Mouse (Mus musculus) limb, embryonic 14.5 days (tissue): ENCODE data around the gene Slc36a4. TPM values are rescaled to one million over a fixed set of nuclear protein-coding genes. Genes with fewer than 3 reads are reported as not detected.

Experiments used
- ATAC-seq: fragments of 200-750 bp; cut with Nextera tagmentation; 2 replicates; pipeline ENCODE4 v1.8.0; 2017; ENCODE audit warnings: low read depth, moderate number of reproducible peaks, moderate TSS enrichment; ENCODE audit not compliant: low FRiP score
- DNase-seq: peaks from one replicate; pipeline ENCODE4 v3.0.0-alpha.2; 2015; ENCODE audit warnings: low spot score
- H3K27ac ChIP-seq: fragments of 300-500 bp; sonication (generic); replicated peaks from 2 replicates; pipeline ENCODE4 v1.5.1; 2014; ENCODE audit warnings: low read depth, mild to moderate bottlenecking, low read length, moderate library complexity, mixed read lengths
- H3K27me3 ChIP-seq: fragments of 300-500 bp; sonication (generic); 2 replicates; pipeline ENCODE4 v1.6.1; 2014; ENCODE audit warnings: low read length, mixed read lengths; ENCODE audit not compliant: control insufficient read depth, insufficient read depth
- H3K36me3 ChIP-seq: fragments of 300-500 bp; sonication (generic); 2 replicates; pipeline ENCODE4 v1.6.1; 2014; ENCODE audit warnings: mild to moderate bottlenecking, low read length, moderate library complexity, mixed read lengths; ENCODE audit not compliant: control insufficient read depth, insufficient read depth
- H3K4me1 ChIP-seq: fragments of 300-500 bp; sonication (generic); 2 replicates; pipeline ENCODE4 v1.6.1; 2014; ENCODE audit warnings: antibody characterized with exemption, low read length, mixed read lengths; ENCODE audit not compliant: control insufficient read depth, insufficient read depth
- H3K4me2 ChIP-seq: fragments of 300-500 bp; sonication (generic); replicated peaks from 2 replicates; pipeline ENCODE4 v1.6.1; 2014; ENCODE audit warnings: low read depth, mild to moderate bottlenecking, low read length, moderate library complexity; ENCODE audit not compliant: severe bottlenecking
- H3K4me3 ChIP-seq: fragments of 300-500 bp; sonication (generic); replicated peaks from 2 replicates; pipeline ENCODE4 v1.5.1; 2014; ENCODE audit warnings: low read length
- H3K9ac ChIP-seq: fragments of 300-500 bp; sonication (generic); 2 replicates; pipeline ENCODE4 v1.6.1; 2014; ENCODE audit warnings: mild to moderate bottlenecking, low read depth, low read length, moderate library complexity; ENCODE audit not compliant: severe bottlenecking
- H3K9me3 ChIP-seq: fragments of 300-500 bp; sonication (generic); 2 replicates; pipeline ENCODE4 v1.6.1; 2016; ENCODE audit warnings: low read length; ENCODE audit not compliant: control insufficient read depth
- POLR2A ChIP-seq: fragments of 200-500 bp; IDR thresholded peaks from 2 replicates; pipeline ENCODE4 v1.8.0; 2012; ENCODE audit warnings: inconsistent platforms, mild to moderate bottlenecking, moderate library complexity, borderline replicate concordance; ENCODE audit not compliant: insufficient read depth, insufficient read length; ENCODE audit errors: extremely low read depth
- WGBS: fragments of 180-500 bp; shearing (Covaris S2); extraction: QIAGEN DNeasy Blood & Tissue Kit; methylation state at CpG from one replicate; pipeline ENCODE4 v1.1.7; 2014; 5-methylcytosine and 5-hydroxymethylcytosine counted together
- polyA plus RNA-seq, 2 experiments: library from polyadenylated mRNA; depleted of rRNA in 1 of 2; stranded (reverse) in 1 of 2; unstranded in 1 of 2; fragments of >200 nt; fragmentation: Nextera tagmentation in 1 of 2; extraction: Ambion mirVana in 1 of 2; gene quantifications; 2 replicates each; pipeline versions ENCODE4 v1.2.1 to v1.2.3; 2012 to 2014

Slc36a4 gene
- polyA plus RNA-seq, 2 experiments: 17.0 to 23.7 TPM

- WGBS: 84% methylated on average over 11 of the region's 11 CpGs
- H3K9me3 ChIP-seq: no peaks in the 10 kb centered on the region
- no peaks in the 10 kb centered on the region for H3K27me3 ChIP-seq
- ATAC-seq: no peak
- DNase-seq: no peak
- no peak overlapping the region for H3K4me2 ChIP-seq
- H3K9ac ChIP-seq: no peak overlapping the region
- TF ChIP-seq POLR2A: no peak
- peaks cover 11% of the 10 kb centered on the region for H3K4me1 ChIP-seq
- H3K4me3 ChIP-seq: no peak overlapping the region
- 0 out of 2 replicates have a peak, but pooled peaks cover 3% of the 10 kb centered on the region for H3K36me3 ChIP-seq
- H3K27ac ChIP-seq: no peak overlapping the region
These were observed 5.9 kb downstream of the Slc36a4 start for GRCm38 (mm10) chr9:15715193-15715989.

- 89% methylated on average over 4 of the region's 4 CpGs for WGBS
- ATAC-seq (no peak), DNase-seq (no peak)
- Histone ChIP-seq H3K9ac (no peak overlapping the region), H3K4me1 (no peaks in the 10 kb centered on the region), H3K9me3 (no peaks in the 10 kb centered on the region), H3K4me3 (no peak overlapping the region), H3K27me3 (no peaks in the 10 kb centered on the region), H3K4me2 (no peak overlapping the region), H3K27ac (no peak overlapping the region), H3K36me3 (peaks cover 14% of the 10 kb centered on the region)
- TF ChIP-seq POLR2A: no peak
These were observed 7.8 kb downstream of the Slc36a4 start for GRCm38 (mm10) chr9:15717363-15717762.

GRCm38 (mm10) chr9:15718295-15718694, 8.8 kb downstream of the Slc36a4 start:
- H3K27me3 ChIP-seq: no peaks in the 10 kb centered on the region
- peaks cover 19% of the 10 kb centered on the region for H3K36me3 ChIP-seq
- H3K27ac ChIP-seq: no peak overlapping the region
- no peak overlapping the region for H3K4me2 ChIP-seq
- TF ChIP-seq POLR2A: no peak
- H3K4me3 ChIP-seq: no peak overlapping the region
- DNase-seq: no peak
- no peak for ATAC-seq
- H3K9ac ChIP-seq: no peak overlapping the region
- H3K9me3 ChIP-seq: no peaks in the 10 kb centered on the region
- no peaks in the 10 kb centered on the region for H3K4me1 ChIP-seq
- WGBS: 79% methylated on average over 6 of the region's 6 CpGs

GRCm38 (mm10) chr9:15719594-15719993, 10.1 kb downstream of the Slc36a4 start:
- DNase-seq (no peak), ATAC-seq (no peak)
- no peaks in the 10 kb centered on the region for H3K27me3 ChIP-seq
- no peak overlapping the region for H3K9ac ChIP-seq
- WGBS: 85% methylated on average over 14 of the region's 14 CpGs
- TF ChIP-seq POLR2A: no peak
- H3K4me3 ChIP-seq: no peak overlapping the region
- no peaks in the 10 kb centered on the region for H3K9me3 ChIP-seq
- no peaks in the 10 kb centered on the region for H3K4me1 ChIP-seq
- H3K27ac ChIP-seq: no peak overlapping the region
- peaks cover 30% of the 10 kb centered on the region for H3K36me3 ChIP-seq
- H3K4me2 ChIP-seq: no peak overlapping the region

- TF ChIP-seq POLR2A: no peak
- no peak for DNase-seq
- no peak overlapping the region for H3K27ac ChIP-seq
These were observed 11.0 kb downstream of the Slc36a4 start for GRCm38 (mm10) chr9:15720556-15720955.

More at GRCm38 (mm10) chr9:15720556-15720955, 11.0 kb downstream of the Slc36a4 start:
- Histone ChIP-seq H3K9ac (no peak overlapping the region), H3K4me3 (no peak overlapping the region), H3K4me2 (no peak overlapping the region), H3K27me3 (no peaks in the 10 kb centered on the region), H3K36me3 (peaks cover 38% of the 10 kb centered on the region), H3K4me1 (no peaks in the 10 kb centered on the region), H3K9me3 (no peaks in the 10 kb centered on the region)
- 91% methylated on average over 8 of the region's 8 CpGs for WGBS
- no peak for ATAC-seq
